Mouse (Mus musculus) yolk sac, embryonic 10.5 days (tissue): ENCODE data around the gene Galnt10.

Experiments
- DNase-seq: peaks from one replicate; pipeline ENCODE4 v3.0.0-alpha.2; 2017; ENCODE audit warnings: low spot score

Gene Galnt10

GRCm38 (mm10) chr11:57645018-57645559 lies at the start of gene Galnt10:
Gene Galnt10 (plus strand): TSS chr11:57645442.
- DNase-seq = peak; percentile 87

GRCm38 (mm10) chr11:57595899-57596298 lies 49.3 kb upstream of the Galnt10 start:
- no peak for DNase-seq

- DNase-seq = no peak
Observed at GRCm38 (mm10) chr11:57598161-57598560, 47.1 kb upstream of the Galnt10 start.

- DNase-seq = no peak
Observed at GRCm38 (mm10) chr11:57599304-57599703, 45.9 kb upstream of the Galnt10 start.

DNA sequence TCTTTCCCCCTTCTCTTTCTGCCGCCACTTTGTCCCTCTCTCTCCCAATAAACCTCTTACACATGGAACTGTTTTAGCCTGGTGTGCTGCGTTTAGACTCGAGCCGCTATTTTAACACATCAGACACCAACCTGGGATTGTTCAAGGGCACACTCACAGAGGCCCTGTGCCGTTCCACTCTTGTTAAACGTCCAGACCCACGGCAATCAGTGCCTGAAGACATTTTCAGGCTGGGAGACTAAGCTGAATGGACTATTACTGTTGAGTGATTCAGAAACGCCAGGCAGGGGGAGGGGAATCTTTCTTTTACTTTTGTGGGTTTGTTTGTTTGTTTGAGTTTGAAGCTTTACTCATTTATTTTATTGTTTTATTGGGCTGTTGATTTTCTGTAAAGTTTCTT lies 45.1 kb upstream of the Galnt10 start:
- no peak for DNase-seq

DNA sequence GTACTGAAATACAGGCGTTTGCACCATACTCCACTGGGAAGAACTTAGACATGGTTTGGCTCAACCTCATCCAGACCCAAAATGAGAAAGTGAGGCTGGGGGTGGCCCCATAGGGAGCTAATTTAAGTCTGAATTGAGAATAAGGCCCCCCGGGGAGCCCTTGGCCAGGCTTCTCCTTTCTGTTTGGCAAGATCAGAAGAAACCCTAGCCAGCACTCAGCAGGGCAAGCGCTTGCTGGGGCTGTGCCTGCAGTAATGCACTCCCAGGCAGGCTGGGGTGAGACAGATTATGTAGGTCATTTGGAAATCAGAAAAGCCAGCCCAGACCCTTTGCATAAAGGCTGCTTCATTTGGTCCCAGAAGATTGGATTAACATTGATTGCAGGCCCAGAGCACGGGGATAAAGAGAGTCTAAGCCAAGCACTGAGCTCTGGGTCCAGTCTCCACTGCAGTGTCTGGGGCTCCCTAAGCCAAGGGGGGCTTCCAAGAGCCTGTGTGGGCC lies 44.6 kb upstream of the Galnt10 start:
- no peak for DNase-seq

- no peak for DNase-seq
Observed at GRCm38 (mm10) chr11:57601806-57602455, 43.3 kb upstream of the Galnt10 start.

- DNase-seq = no peak
Observed at GRCm38 (mm10) chr11:57605086-57605485, 40.2 kb upstream of the Galnt10 start.

DNA sequence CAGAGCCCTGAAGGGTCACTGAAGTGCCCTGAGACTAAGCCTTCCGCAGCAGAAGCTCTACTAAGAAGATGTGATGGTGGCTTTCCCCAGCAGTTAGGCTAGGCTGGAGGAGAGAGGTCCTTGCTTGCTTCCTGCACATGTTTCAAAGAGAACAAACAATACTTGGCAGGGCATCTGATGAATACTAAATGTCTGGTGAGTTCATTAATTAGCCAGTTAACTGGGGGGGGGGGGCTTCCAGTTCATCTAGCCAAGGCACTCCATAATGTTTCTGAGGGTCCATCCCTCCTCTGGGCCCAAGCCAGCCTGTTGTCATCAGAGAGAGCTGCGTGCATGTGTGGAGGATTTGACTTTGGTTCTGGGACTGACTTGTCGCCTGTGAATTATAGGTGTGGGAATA lies 39.6 kb upstream of the Galnt10 start:
- no peak for DNase-seq

DNA sequence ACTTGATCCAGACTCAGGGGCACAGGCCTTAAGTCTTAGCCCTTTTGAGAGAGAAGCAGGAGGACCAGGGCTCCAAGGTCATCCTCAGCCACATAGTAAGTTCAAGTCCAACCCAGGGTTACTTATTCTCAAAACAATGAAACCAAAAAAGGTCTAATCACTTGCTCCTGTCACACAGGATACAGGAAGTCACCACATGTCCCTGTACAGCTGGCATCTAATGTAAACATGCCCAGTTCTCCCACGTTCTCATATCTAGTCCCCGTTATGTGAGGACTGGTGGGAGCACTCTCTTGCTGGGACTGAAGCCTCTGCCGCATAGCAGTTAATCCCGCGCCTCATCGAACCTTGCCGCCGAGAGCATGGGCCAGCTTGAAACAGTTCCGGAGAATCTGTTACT lies 30.7 kb upstream of the Galnt10 start:
- DNase-seq = no peak

DNA sequence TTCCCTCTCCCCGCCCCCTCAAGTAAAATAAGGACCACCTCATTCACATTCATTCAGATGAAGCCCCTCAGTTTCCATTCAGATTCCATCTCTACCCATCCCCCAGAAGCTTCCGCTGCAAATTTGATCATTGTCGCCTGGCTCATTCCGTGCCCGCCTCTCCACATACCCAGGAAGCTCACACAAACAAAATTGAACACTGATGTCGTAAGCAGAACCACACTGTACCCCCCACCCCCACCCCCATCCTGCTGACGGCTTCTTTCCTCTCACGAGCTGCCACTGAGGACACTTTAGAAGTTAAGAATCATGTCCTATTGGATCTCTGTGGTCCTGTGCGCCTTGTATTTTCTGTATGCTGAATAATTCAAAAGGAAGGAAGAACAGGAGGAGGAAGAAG lies 30.0 kb upstream of the Galnt10 start:
- DNase-seq = no peak

- DNase-seq = no peak
Observed at GRCm38 (mm10) chr11:57615871-57616270, 29.4 kb upstream of the Galnt10 start.

GRCm38 (mm10) chr11:57617526-57618264 lies 27.5 kb upstream of the Galnt10 start:
- DNase-seq = peak; percentile 56

DNA sequence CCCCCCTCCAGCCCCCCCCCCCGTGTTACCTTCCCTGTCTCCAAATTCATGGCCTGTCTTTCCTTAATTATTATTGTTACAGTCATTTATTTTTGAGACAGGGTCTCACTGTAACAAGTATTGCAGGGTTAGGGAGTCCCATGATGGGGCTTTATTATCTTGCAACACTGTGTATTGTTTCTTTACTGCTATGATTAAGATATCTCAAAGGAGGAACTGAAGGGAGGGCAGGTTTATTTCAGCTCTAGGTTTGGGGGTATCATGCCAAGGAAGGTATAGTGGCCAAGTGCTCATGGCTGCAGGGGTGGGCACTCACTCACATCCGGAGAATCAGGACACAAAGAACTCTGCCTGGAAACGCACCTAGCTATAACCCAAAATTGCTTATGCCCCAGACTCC lies 23.8 kb upstream of the Galnt10 start:
- no peak for DNase-seq

DNA sequence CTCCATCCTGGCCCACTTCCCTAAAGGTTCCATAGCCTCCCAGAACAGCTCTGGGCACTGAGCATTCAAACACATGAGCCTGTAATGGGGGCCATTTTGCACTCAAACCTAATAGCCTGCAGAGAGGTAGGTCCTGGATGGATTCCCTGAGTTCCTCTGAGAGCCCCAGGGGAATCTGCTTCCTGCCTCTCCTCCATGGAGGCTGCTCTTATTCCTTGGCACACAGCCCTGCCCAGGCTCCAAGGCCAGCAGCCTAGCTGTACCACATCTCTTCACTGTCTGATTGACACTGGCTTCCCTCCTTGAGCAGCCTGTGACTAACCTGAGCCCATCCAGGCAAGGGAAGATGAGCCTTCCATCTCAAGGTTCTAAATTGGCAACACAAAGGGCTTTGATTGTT lies 23.4 kb upstream of the Galnt10 start:
- DNase-seq = no peak

DNA sequence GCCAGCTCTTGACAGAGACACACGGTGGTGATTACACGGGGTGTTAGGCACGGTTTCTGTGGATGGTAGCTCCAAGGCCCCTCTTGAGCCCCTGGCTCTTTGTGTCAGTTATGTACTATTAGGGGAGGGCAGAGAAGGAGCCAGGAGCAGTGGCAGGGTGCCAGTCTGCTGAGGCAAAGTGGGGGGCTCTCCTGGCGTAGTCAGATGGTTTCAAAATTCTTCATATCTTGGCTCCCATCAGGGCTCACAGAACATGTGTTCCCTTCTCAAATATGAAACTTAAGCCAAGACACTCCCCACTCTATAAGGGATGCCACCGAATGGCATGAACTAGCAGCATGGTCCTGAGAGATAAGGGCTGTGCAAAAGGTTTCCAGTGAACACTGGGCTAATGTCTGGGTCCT lies 20.8 kb upstream of the Galnt10 start:
- no peak for DNase-seq

DNA sequence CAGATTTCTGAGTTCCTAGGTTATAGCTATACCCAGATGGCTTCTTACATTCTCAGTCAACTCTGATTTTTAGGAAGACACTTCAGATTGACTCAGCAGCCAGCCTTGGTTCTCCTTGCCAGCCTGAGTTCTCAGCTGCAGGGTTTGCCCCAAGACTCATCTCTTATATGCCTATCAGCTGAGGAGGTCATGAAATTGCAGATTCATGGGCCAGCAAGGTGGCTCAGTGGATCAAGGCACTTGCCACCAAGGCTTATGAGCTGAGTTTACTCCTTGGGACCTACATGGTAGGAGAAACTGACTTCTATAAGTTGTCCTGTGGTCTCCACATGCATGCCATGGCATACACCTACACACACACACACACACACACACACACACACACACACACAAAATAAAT lies 19.8 kb upstream of the Galnt10 start:
- DNase-seq = no peak

DNA sequence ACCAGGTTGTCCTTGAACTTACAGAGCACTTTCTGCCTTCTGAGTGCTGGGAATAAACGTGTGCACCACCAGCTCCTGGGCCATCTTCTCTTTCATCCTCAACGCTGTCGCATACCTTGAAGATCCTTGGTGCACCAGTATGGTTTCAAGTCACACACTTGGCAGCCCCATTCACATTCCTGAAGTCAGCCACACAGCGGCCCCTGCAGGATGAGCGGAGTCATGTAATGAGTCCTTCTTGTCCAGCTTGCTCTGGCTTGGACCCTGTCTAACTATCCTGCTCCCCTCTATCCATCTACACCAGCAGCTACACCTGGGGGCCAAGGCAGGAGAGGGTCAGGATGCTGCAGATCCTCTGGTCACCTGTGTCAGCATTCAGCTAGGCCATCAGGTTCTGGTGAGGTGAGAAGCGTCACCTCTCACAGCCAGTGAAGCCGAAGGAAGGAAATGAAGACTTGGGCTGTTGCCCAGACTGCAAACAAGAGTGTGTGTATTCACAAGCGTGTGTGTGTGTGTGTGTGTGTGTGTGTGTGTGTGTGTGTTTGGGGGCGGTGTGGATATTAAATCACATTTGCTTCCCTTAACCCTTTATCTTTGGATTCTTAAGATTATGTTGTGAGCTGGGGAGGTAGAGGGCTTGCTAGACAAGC lies 18.0 kb upstream of the Galnt10 start:
- DNase-seq = peak; percentile 40

- DNase-seq = no peak
Observed at GRCm38 (mm10) chr11:57631805-57632485, 13.3 kb upstream of the Galnt10 start.

GRCm38 (mm10) chr11:57633006-57633405 lies 12.2 kb upstream of the Galnt10 start:
- DNase-seq = no peak

DNA sequence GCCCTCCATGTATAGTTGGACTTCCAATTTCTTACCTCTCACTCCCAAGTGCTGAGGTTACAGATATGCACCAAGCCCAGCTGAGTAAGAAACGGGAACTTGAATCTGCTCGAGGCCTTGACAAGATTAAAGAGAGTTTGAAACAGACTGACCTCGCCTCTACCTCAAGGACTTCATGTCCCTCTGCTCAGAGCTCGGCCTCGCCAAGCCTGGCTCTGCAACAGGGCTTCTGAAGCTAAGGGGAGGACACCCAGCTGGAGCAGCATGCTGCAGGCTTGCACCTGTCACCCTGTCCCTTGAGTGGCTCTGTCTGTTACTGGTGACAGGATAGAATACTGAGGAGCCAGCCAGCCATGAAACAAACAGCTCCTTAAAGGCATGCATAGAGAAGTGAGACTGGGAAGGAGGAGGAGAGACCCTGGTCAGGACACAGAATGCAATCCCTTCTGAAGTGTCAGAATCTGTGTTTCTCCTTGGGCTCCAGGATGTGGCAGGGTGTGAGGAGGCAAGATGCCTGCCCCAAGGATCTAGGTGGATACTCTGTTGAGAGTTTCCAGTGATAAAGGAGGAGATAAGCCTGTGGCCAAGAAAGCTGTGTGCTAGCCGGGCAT lies 11.2 kb upstream of the Galnt10 start:
- no peak for DNase-seq

GRCm38 (mm10) chr11:57635148-57635547 lies 10.1 kb upstream of the Galnt10 start:
- no peak for DNase-seq
